Mouse (Mus musculus) lung, adult 18-20 months (tissue): ENCODE data around the gene Cygb.
"Not testable (repeated sequence)": the region's sequence is repeated elsewhere in the genome, so short reads cannot be mapped to it uniquely, and the experiment has no call there.

Source experiments
- DNase-seq, 2 experiments: peaks; one replicate each; pipeline ENCODE4 v3.0.0; 2022; ENCODE audit warnings: mixed read lengths in 2 of 2

The Cygb gene

GRCm38 (mm10) chr11:116674616-116675379 is 20.7 kb upstream of the Cygb start:
- no peak for DNase-seq

DNA sequence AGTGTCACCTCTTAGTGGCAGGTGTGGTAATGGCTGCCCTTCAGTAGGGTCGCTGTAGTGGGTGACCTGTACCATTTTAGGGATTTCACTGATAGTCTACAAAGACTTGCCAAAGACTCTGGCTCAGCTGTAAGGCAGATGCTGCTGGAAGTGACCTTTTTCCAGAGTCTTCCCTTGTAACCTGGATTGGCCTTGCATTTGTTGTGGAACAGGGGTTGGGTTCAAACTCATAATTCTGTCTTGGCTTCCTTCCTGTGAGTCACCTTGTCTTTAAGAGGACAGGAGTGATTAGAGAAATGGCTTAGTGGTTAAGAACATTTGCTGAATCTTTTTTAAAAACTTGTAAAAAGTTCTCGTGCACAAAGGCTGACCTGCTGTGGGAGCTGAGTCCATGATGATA is 19.3 kb upstream of the Cygb start:
- no peak for DNase-seq

DNA sequence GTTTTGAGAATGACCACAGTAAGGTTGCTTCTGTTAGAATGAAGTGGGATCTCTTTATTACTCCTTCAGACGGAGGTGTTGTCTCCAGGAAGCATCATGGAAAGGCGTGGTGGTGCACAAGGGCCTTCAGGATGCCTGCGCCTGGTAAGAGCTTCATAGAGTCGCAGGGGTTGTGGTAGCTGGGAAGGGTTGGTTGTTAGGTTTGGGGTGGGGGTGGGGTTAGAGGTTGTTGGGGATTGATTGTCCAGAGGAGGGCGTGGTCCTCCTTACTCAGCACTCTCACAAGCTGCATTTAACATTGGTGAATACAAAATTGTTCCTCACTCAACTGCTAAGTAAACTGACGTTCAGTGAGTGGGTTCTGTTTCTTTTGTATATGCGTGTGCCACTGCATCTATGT is 18.5 kb upstream of the Cygb start:
- DNase-seq, result no peak

GRCm38 (mm10) chr11:116671845-116672434 is 17.8 kb upstream of the Cygb start:
- DNase-seq, result no peak

GRCm38 (mm10) chr11:116671112-116671844 is 17.2 kb upstream of the Cygb start:
- DNase-seq, result peak; percentile 98

- no peak for DNase-seq
Measured at GRCm38 (mm10) chr11:116670386-116670785, 16.3 kb upstream of the Cygb start.

- no peak for DNase-seq
Measured at GRCm38 (mm10) chr11:116669787-116670365, 15.8 kb upstream of the Cygb start.

DNA sequence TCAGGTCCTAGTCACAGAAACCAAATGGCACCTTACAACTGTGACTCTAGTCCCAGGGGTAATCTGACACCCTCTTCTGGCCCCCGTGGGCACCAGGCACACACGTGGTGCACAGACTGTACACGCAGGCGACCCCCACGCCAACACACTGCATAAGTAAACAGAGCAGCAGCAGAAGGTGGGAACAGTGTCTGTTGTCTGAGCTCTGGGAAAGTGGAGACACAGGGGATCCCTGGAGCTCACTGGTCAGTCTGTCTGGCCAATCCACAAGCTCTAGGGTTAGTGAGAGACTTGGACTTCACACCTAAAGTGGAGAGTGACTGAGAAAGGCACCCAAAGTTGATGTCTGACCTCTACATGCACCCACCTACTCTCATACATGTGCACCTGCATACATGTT is 15.2 kb upstream of the Cygb start:
- no peak for DNase-seq

GRCm38 (mm10) chr11:116668839-116669238 is 14.7 kb upstream of the Cygb start:
- DNase-seq, result no peak

GRCm38 (mm10) chr11:116668381-116668825 is 14.3 kb upstream of the Cygb start:
- DNase-seq, result no peak

DNA sequence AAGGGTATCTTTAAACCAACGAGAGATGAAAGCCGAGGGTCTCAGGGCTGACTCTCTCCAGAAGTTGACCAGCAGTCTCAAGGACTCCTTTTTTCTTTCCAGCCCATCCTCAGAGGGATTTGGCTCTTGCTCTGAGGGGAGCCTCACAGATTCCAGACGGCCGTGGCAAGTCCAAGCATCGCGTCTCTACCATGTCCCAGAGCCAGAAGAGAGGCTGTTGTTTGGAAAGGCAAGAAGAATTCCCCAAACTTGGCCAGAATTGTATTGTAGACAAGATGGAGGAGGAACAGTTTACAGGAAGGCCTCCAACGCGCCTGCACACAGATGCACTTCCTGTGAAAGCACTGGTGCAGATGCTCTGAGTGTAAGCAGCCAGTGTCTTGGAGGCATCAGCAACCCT is 13.8 kb upstream of the Cygb start:
- no peak for DNase-seq

- DNase-seq, result not testable (repeated sequence)
Measured at GRCm38 (mm10) chr11:116667012-116667411, 12.9 kb upstream of the Cygb start.

- peak; percentile 71 to 82 for DNase-seq
Measured at GRCm38 (mm10) chr11:116666566-116666965, 12.5 kb upstream of the Cygb start.

DNA sequence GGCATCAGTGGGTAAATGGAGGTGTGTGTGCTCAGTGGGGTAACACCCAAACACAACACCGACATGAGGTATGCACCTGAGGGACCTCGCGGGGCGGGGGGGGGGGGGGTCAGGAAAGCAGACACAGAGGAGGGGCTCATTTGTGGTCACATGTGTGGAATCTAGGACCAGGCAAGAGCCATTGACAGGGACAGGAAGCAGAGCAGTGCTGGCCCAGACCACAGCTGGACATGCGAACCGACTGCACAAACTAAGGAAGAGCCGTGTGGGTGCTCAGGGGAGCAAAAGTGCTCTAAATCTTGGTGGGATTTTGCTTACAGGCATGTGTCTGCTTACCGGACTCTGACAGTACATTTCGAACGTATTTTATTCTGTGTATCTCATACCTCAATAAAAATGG is 11.2 kb upstream of the Cygb start:
- no peak for DNase-seq

GRCm38 (mm10) chr11:116661948-116662377 is 7.8 kb upstream of the Cygb start:
- DNase-seq, result no peak

DNA sequence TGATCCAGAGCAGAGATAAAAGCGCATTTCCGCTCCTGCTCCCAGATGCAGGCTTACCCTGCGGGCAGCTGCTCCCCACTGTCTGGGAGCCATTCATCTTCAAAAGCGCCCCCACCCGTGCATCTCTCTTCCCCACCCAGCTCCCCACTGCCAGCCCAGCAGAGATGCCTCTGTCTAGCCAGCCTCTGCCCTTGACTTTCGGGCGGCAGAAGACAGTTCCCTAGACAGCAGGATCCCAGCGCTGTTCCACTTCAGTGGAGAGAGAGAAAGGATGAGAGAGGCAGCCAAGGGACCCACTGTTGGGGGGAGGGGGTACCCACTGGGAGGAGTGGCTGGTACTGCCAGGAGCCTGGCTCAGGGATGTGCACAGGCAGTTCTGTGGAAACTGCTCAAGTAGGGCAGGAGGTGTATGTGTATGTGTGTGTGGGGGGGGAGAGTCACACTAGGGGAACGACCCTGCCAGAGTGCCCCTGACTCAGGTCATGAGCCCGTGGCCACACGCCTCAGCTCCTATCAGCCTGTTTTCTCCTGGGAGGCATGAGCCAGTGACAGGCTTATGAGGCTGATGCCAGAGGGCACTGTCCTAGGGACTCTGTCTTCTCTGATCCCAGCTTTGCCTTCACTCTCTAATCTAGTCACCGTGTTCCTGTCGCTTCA is 7.3 kb upstream of the Cygb start:
- no peak for DNase-seq

DNA sequence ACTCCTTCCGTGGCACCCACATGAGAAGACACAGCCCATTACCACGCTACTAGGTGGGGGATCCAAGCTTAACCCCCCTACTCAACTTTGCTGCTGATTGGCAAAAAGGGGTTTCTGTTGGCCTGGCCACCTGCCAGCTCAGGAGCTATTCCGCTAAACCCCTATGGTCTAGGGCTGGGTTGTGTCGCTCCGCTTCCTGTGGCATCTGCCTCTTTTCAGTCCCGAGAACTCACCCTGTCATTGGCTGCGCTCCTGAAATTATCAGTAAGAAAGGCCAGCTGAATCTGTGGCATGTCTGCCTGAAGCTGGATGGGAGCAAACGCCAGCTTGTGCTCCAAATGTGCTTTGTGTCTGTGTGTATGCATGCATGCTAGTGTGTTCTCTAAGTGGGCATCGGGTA is 6.1 kb upstream of the Cygb start:
- DNase-seq, result no peak

DNA sequence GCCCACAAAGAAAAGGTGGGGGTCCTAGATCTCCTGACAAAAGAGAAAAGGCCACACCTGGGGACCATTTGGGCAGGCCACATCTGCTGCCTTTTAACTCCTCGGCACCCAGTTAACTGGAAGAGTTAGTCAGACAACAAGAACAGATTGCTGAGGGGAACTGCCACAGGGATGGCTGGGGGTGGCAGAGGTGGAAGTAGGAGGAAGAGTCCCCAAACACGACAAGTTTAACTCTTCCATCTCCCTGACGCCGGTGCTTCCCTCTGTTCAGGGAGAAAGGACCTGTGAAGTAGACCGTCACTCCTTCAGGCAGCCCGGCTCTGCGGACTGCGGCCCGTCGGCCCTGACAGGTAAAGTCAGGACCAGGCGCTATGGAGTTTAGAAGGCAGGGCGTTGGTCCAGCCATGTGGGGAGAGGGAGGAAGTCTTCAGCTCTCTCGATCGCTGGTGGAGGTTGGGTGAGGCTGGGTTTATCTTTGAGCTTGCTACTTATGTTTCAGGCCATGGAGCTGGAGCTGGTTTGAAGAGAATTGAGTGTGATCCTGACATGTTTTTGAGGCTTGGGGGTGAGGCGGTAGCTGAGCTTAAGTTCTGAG is 5.0 kb upstream of the Cygb start:
- DNase-seq, result no peak

GRCm38 (mm10) chr11:116658238-116658637 is 4.1 kb upstream of the Cygb start:
- DNase-seq, result no peak

DNA sequence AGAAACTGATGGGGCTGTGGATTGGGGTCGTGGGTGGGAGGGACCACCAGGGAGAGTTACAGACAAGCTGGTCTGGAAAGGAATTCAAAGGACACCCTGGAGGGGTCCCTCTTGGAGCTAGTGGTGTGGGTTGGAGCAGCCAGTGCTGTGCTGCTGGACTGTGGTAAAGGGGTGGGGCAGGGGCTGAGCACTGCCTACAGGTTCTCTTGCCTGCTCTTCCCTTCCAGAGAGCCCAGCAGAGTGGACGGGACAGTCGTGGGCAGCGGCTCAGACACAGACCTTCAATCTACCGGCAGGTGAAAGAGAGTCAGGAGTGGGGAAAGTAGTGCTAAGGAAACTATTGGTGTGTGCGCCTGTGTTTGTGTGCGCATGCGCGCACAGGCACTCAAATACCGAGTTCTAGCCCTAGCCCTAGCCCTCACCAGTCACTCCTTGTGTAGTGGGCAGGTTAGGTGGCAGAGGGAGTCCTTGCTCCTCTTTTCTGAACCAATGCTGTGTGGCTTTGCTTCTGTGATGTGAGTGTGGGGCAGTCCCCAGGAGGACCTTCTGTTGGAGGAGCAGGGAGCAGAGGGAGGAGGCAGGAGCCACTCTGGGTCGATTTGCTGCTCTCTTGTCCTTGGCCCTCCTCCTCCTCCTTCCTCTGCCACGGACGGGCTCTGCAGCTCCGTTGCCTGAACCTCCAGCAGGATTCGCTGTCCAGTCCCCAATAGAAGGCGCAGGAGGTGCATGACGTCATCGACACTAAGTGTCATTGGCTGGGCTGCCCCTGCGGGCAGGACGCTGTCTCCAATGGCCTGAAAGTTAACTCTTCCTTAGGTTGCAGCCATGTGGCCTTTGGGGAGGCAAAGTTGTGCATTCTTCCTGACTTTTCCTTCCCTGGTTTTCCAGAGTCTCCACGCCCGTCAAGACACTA is 3.5 kb upstream of the Cygb start:
- DNase-seq, result peak; percentile 95 to 97
